Mouse (Mus musculus) frontal cortex, postnatal 25 days (tissue): ENCODE data around the gene Olfr206.
A peak's percentile ranks its signal among the peaks of the same experiment; 100 is the strongest.
"Not testable (repeated sequence)": the region's sequence is repeated elsewhere in the genome, so short reads cannot be mapped to it uniquely, and the experiment has no call there.

Experiments
- DNase-seq, 2 experiments: peaks; one replicate each; pipeline ENCODE4 v3.0.0; 2022; ENCODE audit warnings: low spot score in 2 of 2

Olfr206 gene

DNA sequence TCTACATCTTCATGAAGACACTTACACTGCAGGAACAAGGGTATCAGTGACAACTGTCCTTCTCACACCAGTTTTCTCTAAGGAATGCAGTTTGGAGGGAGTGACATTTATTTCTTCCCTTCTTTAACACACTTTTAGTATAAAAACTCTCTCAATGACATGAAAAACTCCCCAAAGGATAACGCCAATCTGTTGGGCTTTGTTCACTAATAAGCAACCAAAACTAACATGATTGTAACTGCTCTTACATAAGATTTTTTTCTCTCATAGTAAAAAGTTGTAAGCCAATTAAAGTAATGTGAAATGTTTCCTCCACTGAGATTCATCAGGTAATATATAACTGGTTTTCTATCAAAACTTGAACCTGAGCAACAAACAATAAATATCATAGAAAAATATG, at the start of gene Olfr206:
Olfr206 (minus strand) TSS at position 101 of the 400 bp plus-strand sequence.
- no peak for DNase-seq

DNA sequence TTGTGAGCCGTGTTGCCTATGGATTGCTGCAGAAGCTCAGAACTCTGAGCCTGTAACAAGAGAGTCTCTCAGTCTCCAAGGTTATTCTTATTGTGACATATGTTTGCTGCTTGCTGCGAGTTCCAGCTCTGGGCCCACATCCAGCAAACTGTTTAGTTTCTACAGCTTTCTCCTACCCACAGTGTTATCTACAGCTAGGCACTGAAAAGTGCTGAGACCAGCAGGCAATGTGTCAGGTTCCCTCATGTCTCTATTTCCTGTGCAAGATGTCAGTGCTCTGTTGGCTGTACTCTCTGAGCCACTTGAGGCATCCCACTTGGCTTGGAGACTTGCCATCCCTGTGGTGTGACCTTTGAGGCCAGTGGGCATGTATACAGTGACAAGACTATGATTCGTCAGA, 44.3 kb upstream of the Olfr206 start:
- peak in 1 of 2 experiments; percentile 34 for DNase-seq

DNA sequence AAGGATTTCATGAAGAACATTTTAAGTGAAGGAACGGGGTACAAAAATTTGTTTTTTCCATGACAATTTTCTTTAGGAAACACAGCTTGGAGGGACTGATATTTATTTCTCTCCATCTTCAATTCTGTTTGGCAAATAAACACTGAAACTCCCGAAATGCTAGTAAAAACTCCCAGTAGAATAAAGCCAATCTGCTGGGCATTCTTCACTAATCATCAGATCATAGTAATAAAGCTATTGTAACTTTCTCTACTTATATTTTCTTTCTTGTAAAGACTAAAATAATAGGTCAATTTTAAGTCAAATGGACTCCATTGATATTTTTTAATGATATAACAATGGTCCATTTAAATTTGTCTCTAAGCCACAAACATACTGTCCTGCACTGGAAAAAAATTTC, 14.8 kb upstream of the Olfr206 start, which contains the start of gene Olfr209:
Olfr209 (minus strand) TSS at position 101 of the 400 bp plus-strand sequence.
- no peak for DNase-seq

DNA sequence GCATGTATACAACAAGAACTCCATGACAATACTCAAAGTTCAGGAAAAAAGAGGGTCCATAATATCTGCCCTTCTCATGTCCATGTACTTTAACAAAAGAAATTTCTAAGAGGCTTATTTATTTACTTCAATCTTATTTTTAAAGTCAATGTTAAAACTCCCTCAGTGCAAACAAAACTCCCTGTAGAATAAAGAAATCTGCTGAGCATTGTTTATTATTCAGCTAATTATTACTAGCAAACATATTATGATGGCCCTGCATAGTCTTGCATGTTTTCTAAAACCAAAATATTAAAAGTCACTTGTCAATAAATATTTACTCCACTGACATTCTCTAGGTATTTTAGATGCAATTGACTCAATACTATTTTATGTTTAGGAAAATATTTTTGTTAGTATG, 18.0 kb downstream of the Olfr206 start, which contains the start of gene Olfr205:
Olfr205 (minus strand) TSS at position 101 of the 400 bp plus-strand sequence.
- DNase-seq = no peak

DNA sequence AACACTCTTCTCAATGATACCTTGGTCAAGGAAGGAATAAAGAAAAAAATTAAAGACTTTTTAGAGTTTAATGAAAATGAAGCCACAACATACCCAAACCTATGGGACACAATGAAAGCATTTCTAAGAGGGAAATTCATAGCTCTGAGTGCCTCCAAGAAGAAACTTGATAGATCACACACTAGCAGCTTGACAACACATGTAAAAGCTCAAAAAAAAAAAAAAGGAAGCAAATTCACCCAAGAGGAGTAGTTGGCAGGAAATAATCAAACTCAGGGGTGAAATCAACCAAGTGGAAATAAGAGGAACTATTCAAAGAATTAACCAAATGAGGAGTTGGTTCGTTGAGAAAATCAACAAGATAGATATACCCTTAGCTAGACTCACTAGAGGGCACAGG, 25.8 kb downstream of the Olfr206 start:
- not testable (repeated sequence) for DNase-seq

DNA sequence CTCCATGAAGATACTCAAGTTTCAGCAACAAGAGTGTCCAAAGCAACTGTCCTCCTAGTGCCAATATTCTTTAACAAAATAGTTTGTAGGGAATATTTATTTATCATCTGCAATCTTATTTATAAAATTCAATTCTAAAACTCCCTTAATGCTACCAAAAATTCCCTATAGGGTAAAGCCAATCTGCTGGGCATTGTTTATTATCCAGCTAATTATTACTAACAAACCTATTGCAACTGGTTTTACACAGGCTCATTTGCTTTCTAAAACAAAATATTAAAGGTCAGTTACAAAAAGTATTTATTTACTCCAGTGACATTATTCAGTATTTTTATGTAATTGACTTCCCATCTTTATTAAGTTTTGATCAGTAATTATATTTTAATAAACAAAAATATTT, 30.9 kb downstream of the Olfr206 start, which contains the start of gene Olfr204:
Olfr204 (minus strand) TSS at position 101 of the 400 bp plus-strand sequence.
- DNase-seq = no peak

DNA sequence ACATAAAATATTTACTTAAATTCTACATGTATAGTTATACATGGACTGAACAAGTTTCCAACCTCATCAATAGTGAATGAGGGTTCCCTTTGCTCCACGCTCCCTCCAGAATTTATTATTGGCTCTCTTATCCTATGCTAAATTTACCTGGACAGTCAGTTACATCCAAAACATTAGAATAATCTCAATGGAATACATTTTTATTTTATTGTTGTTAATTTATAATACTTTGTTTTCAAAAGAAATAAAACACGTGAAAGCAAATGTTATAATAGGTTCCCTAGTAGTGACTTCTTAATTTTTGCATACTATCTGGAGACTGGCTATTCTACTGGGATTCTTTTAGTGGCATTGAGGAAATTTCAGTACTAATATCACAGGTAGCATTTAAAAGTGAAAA, 50.5 kb downstream of the Olfr206 start, which contains the start of gene Olfr203:
Olfr203 (plus strand) TSS at position 301 of the 400 bp plus-strand sequence.
- no peak for DNase-seq
